Mouse (Mus musculus) heart, embryonic 15.5 days (tissue): ENCODE results near the gene 1810010H24Rik. TPM values are rescaled to one million over a fixed set of nuclear protein-coding genes. Genes with fewer than 3 reads are reported as not detected.
A peak's percentile ranks its signal among the peaks of the same experiment; 100 is the strongest.

ENCODE experiments used
- ATAC-seq: fragments of 200-750 bp; cut with Nextera tagmentation; replicated peaks from 2 replicates; pipeline ENCODE4 v1.8.0; 2017; ENCODE audit warnings: low read depth, moderate TSS enrichment; ENCODE audit not compliant: insufficient number of reproducible peaks, insufficient read depth, low FRiP score
- H3K27ac ChIP-seq: fragments of 300-500 bp; sonication (generic); 2 replicates; pipeline ENCODE4 v1.5.1; 2015; ENCODE audit warnings: mild to moderate bottlenecking, inconsistent platforms
- H3K27me3 ChIP-seq: fragments of 300-500 bp; sonication (generic); 2 replicates; pipeline ENCODE4 v1.6.1; 2015; ENCODE audit warnings: inconsistent platforms
- H3K36me3 ChIP-seq: fragments of 300-500 bp; sonication (generic); 2 replicates; pipeline ENCODE4 v1.6.1; 2015; ENCODE audit warnings: mild to moderate bottlenecking, inconsistent platforms
- H3K4me1 ChIP-seq: fragments of 300-500 bp; sonication (generic); replicated peaks from 2 replicates; pipeline ENCODE4 v1.6.1; 2015; ENCODE audit warnings: inconsistent platforms
- H3K4me2 ChIP-seq: fragments of 300-500 bp; sonication (generic); 2 replicates; pipeline ENCODE4 v1.6.1; 2015; ENCODE audit warnings: inconsistent platforms, mild to moderate bottlenecking, moderate library complexity
- H3K4me3 ChIP-seq: fragments of 300-500 bp; sonication (generic); 2 replicates; pipeline ENCODE4 v1.5.1; 2015; ENCODE audit warnings: mild to moderate bottlenecking, inconsistent platforms
- H3K9ac ChIP-seq: fragments of 300-500 bp; sonication (generic); 2 replicates; pipeline ENCODE4 v1.6.1; 2015; ENCODE audit warnings: mild to moderate bottlenecking, inconsistent platforms
- H3K9me3 ChIP-seq: fragments of 300-500 bp; sonication (generic); replicated peaks from 2 replicates; pipeline ENCODE4 v1.6.1; 2016; ENCODE audit warnings: inconsistent platforms
- WGBS: fragments of 180-500 bp; shearing (Covaris S2); methylation state at CpG from one replicate; pipeline ENCODE4 v1.1.7; 2015; ENCODE audit warnings: mixed read lengths; 5-methylcytosine and 5-hydroxymethylcytosine counted together
- polyA plus RNA-seq: library from polyadenylated mRNA; unstranded; fragments of >200 nt; fragmentation: Nextera tagmentation; extraction: Ambion mirVana; gene quantifications from 2 replicates; pipeline ENCODE4 v1.2.1, GENCODE M21; 2015

1810010H24Rik gene
- polyA plus RNA-seq, 1 experiment from 2014 or later: 3.1 TPM

- under 1% methylated on average over 106 of the region's 107 CpGs for WGBS
- no peaks in the 10 kb centered on the region for H3K9me3 ChIP-seq
- H3K4me3 ChIP-seq: peak overlapping the region; percentile 76
- peak overlapping the region; percentile 83 for H3K27ac ChIP-seq
- ATAC-seq: peak; percentile 92
- peak overlapping the region; percentile 70 for H3K9ac ChIP-seq
- H3K4me2 ChIP-seq: peak overlapping the region; percentile 95
- H3K27me3 ChIP-seq: no peaks in the 10 kb centered on the region
- H3K4me1 ChIP-seq: peaks cover 38% of the 10 kb centered on the region
- H3K36me3 ChIP-seq: no peaks in the 10 kb centered on the region
These were observed 2.2 kb downstream of the 1810010H24Rik start for GRCm38 (mm10) chr11:107027431-107028274.

GRCm38 (mm10) chr11:107028275-107028618 is 2.8 kb downstream of the 1810010H24Rik start:
- no peaks in the 10 kb centered on the region for H3K36me3 ChIP-seq
- H3K27ac ChIP-seq: peak overlapping the region; percentile 83
- no peaks in the 10 kb centered on the region for H3K27me3 ChIP-seq
- H3K4me1 ChIP-seq: peaks cover 38% of the 10 kb centered on the region
- 3% methylated on average over 29 of the region's 29 CpGs for WGBS
- ATAC-seq: peak; percentile 28; the same call in 1 of the 2 replicates
- no peaks in the 10 kb centered on the region for H3K9me3 ChIP-seq
- H3K4me3 ChIP-seq: peak overlapping the region; percentile 76
- peak overlapping the region; percentile 95 for H3K4me2 ChIP-seq
- peak overlapping the region; percentile 70 for H3K9ac ChIP-seq

- H3K9ac ChIP-seq: peak overlapping the region; percentile 70
- peak overlapping the region; percentile 76 for H3K4me3 ChIP-seq
- no peaks in the 10 kb centered on the region for H3K9me3 ChIP-seq
- no peaks in the 10 kb centered on the region for H3K27me3 ChIP-seq
- 70% methylated on average over 6 of the region's 6 CpGs for WGBS
- ATAC-seq: no peak
- H3K36me3 ChIP-seq: no peaks in the 10 kb centered on the region
- H3K4me1 ChIP-seq: peaks cover 38% of the 10 kb centered on the region
- H3K4me2 ChIP-seq: peak overlapping the region; percentile 95
- H3K27ac ChIP-seq: no peak overlapping the region
These were observed 3.3 kb downstream of the 1810010H24Rik start for GRCm38 (mm10) chr11:107028754-107029153.

- no peak overlapping the region for H3K4me3 ChIP-seq
- 46% methylated on average over 19 of the region's 19 CpGs for WGBS
- H3K36me3 ChIP-seq: peaks cover 2% of the 10 kb centered on the region; the same call in 1 of the 2 replicates
- no peak overlapping the region for H3K27ac ChIP-seq
- no peak overlapping the region for H3K9ac ChIP-seq
- no peaks in the 10 kb centered on the region for H3K27me3 ChIP-seq
- no peak overlapping the region for H3K4me2 ChIP-seq
- H3K4me1 ChIP-seq: peaks cover 35% of the 10 kb centered on the region
- H3K9me3 ChIP-seq: no peaks in the 10 kb centered on the region
- no peak for ATAC-seq
These were observed 4.1 kb downstream of the 1810010H24Rik start for GRCm38 (mm10) chr11:107029536-107029935.

GRCm38 (mm10) chr11:107031635-107032034 is 6.2 kb downstream of the 1810010H24Rik start:
- Histone ChIP-seq H3K9me3 (no peaks in the 10 kb centered on the region), H3K36me3 (peaks cover 14% of the 10 kb centered on the region; the same call in 1 of the 2 replicates), H3K4me2 (no peak overlapping the region), H3K9ac (no peak overlapping the region), H3K4me3 (no peak overlapping the region), H3K27me3 (no peaks in the 10 kb centered on the region), H3K27ac (no peak overlapping the region), H3K4me1 (peaks cover 16% of the 10 kb centered on the region)
- ATAC-seq: no peak
- 56% methylated on average over 7 of the region's 7 CpGs for WGBS

- no peak for ATAC-seq
- H3K27me3 ChIP-seq: no peaks in the 10 kb centered on the region
- no peaks in the 10 kb centered on the region for H3K9me3 ChIP-seq
- H3K4me2 ChIP-seq: no peak overlapping the region
- H3K4me1 ChIP-seq: peaks cover 3% of the 10 kb centered on the region; the same call in 1 of the 2 replicates
- WGBS: 84% methylated on average over 10 of the region's 10 CpGs
- no peak overlapping the region for H3K9ac ChIP-seq
- H3K4me3 ChIP-seq: no peak overlapping the region
- H3K36me3 ChIP-seq: peaks cover 27% of the 10 kb centered on the region
- H3K27ac ChIP-seq: no peak overlapping the region
These were observed 8.8 kb downstream of the 1810010H24Rik start for GRCm38 (mm10) chr11:107034085-107034810.

GRCm38 (mm10) chr11:107039417-107039816 is 13.9 kb downstream of the 1810010H24Rik start:
- Histone ChIP-seq H3K4me2 (no peak overlapping the region), H3K27ac (no peak overlapping the region), H3K9me3 (no peaks in the 10 kb centered on the region), H3K4me3 (no peak overlapping the region), H3K9ac (no peak overlapping the region), H3K36me3 (peaks cover 62% of the 10 kb centered on the region), H3K4me1 (peaks cover 5% of the 10 kb centered on the region; the same call in 1 of the 2 replicates), H3K27me3 (no peaks in the 10 kb centered on the region)
- 92% methylated on average over 5 of the region's 5 CpGs for WGBS
- ATAC-seq: no peak

GRCm38 (mm10) chr11:107041396-107041795 is 15.9 kb downstream of the 1810010H24Rik start:
- peaks cover 57% of the 10 kb centered on the region for H3K36me3 ChIP-seq

GRCm38 (mm10) chr11:107043361-107043760 is 17.9 kb downstream of the 1810010H24Rik start:
- Histone ChIP-seq H3K4me1 (peaks cover 7% of the 10 kb centered on the region; the same call in 1 of the 2 replicates), H3K27ac (no peak overlapping the region), H3K27me3 (no peaks in the 10 kb centered on the region), H3K9ac (no peak overlapping the region), H3K36me3 (peaks cover 57% of the 10 kb centered on the region), H3K4me3 (no peak overlapping the region), H3K4me2 (no peak overlapping the region), H3K9me3 (no peaks in the 10 kb centered on the region)
- 90% methylated on average over 11 of the region's 11 CpGs for WGBS
- ATAC-seq: no peak

More at GRCm38 (mm10) chr11:107041396-107041795, 15.9 kb downstream of the 1810010H24Rik start:
- H3K4me3 ChIP-seq: no peak overlapping the region
- H3K27me3 ChIP-seq: no peaks in the 10 kb centered on the region
- H3K9me3 ChIP-seq: no peaks in the 10 kb centered on the region
- H3K4me1 ChIP-seq: peaks cover 7% of the 10 kb centered on the region; the same call in 1 of the 2 replicates
- no peak overlapping the region for H3K27ac ChIP-seq
- no peak overlapping the region for H3K9ac ChIP-seq
- WGBS: 84% methylated on average over 3 of the region's 3 CpGs
- H3K4me2 ChIP-seq: no peak overlapping the region
- ATAC-seq: no peak

GRCm38 (mm10) chr11:107044321-107044720 is 18.8 kb downstream of the 1810010H24Rik start:
- Histone ChIP-seq H3K27me3 (no peaks in the 10 kb centered on the region), H3K9me3 (no peaks in the 10 kb centered on the region), H3K27ac (no peak overlapping the region), H3K4me2 (no peak overlapping the region), H3K9ac (no peak overlapping the region), H3K36me3 (peaks cover 51% of the 10 kb centered on the region), H3K4me1 (peaks cover 7% of the 10 kb centered on the region; the same call in 1 of the 2 replicates), H3K4me3 (no peak overlapping the region)
- WGBS: 26% methylated on average over 5 of the region's 5 CpGs
- no peak for ATAC-seq

GRCm38 (mm10) chr11:107045546-107045945 is 20.1 kb downstream of the 1810010H24Rik start:
- ATAC-seq: no peak
- Histone ChIP-seq H3K4me2 (no peak overlapping the region), H3K9ac (no peak overlapping the region), H3K4me1 (peaks cover 7% of the 10 kb centered on the region; the same call in 1 of the 2 replicates), H3K9me3 (no peaks in the 10 kb centered on the region), H3K27ac (no peak overlapping the region), H3K27me3 (no peaks in the 10 kb centered on the region), H3K36me3 (peaks cover 46% of the 10 kb centered on the region), H3K4me3 (no peak overlapping the region)
- 93% methylated on average over 4 of the region's 4 CpGs for WGBS
